Mouse (Mus musculus) olfactory bulb, adult 2 months (tissue): Measurements from ENCODE around the gene Vasp.
A peak's percentile ranks its signal among the peaks of the same experiment; 100 is the strongest.

Source experiments
- CTCF ChIP-seq: fragments of 200-500 bp; IDR thresholded peaks from 2 replicates; pipeline ENCODE4 v1.5.1; 2012; ENCODE audit warnings: low read depth, mild to moderate bottlenecking, low read length, moderate library complexity; ENCODE audit not compliant: insufficient read depth
- POLR2A ChIP-seq: fragments of 200-500 bp; IDR thresholded peaks from 2 replicates; pipeline ENCODE4 v1.6.1; 2012; ENCODE audit warnings: mild to moderate bottlenecking, low read depth, low read length, moderate library complexity; ENCODE audit not compliant: insufficient read depth

DNA sequence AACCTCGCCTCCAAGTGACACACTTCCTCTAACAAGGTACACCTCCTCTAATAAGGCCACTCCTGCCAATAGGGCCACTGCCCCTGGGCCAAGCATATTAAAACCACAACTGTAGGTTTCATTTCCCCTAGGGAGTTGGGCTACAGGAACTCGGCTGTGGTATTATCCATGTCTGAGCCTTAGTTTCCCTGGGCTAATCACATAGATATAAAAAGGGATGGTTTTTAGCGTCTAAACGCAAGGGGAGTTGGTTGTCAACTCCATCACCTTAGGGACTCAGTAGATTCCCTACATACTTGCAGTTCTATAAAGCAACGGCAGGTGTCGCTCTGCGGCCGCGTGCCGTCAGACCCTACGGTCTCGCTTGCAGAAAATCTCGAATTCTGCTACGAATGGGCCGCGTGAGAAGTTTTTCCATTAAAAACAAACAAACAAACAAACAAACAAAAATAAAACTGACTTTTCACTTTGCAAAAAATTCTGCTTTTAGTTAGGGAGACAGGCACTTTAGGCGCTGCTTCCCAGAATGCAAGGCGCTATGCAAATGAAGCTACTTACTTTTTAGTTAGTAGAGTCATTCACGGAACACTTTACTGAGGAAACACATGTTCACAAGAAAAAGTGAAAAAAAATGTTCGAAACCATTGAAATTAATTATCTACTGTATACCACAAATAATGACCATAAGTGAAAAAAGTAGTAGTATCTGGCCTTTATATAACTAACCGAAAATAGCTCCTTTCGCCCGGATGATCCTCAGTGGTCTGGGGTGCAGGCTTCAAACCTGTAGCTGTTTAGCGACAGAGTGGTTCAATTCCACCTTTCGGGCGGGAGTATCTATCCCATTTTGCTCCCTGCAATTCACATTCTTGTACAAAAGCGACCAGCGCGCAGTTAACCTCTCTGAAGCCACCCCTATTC, 29.1 kb upstream of the Vasp start:
- TF ChIP-seq CTCF (peak; percentile 99), POLR2A (no peak)
